Mouse (Mus musculus) thymus, postnatal 25 days (tissue): ENCODE results near the gene Myocd.

Experiments used
- DNase-seq: peaks from one replicate; pipeline ENCODE4 v3.0.0; 2022

Gene Myocd

GRCm38 (mm10) chr11:65269851-65270473 is at the start of gene Myocd:
TSS of gene Myocd (minus strand) at chr11:65269989.
- DNase-seq = no peak

GRCm38 (mm10) chr11:65303824-65304223 is 34.0 kb upstream of the Myocd start:
- no peak for DNase-seq

GRCm38 (mm10) chr11:65294128-65294833 is 24.5 kb upstream of the Myocd start:
- DNase-seq = no peak

- no peak for DNase-seq
Observed at GRCm38 (mm10) chr11:65292994-65293393, 23.2 kb upstream of the Myocd start.

GRCm38 (mm10) chr11:65287706-65288105 is 17.9 kb upstream of the Myocd start:
- DNase-seq = no peak

GRCm38 (mm10) chr11:65286211-65286610 is 16.4 kb upstream of the Myocd start:
- no peak for DNase-seq

- no peak for DNase-seq
Observed at GRCm38 (mm10) chr11:65275441-65275840, 5.7 kb upstream of the Myocd start.

- no peak for DNase-seq
Observed at GRCm38 (mm10) chr11:65271000-65271399, 1.2 kb upstream of the Myocd start.

- DNase-seq = no peak
Observed at GRCm38 (mm10) chr11:65268310-65268709, 1.5 kb downstream of the Myocd start.

GRCm38 (mm10) chr11:65263466-65263865 is 6.3 kb downstream of the Myocd start:
- no peak for DNase-seq

GRCm38 (mm10) chr11:65258997-65259396 is 10.8 kb downstream of the Myocd start:
- DNase-seq = no peak

- no peak for DNase-seq
Observed at GRCm38 (mm10) chr11:65256143-65256542, 13.6 kb downstream of the Myocd start.

GRCm38 (mm10) chr11:65255564-65255963 is 14.2 kb downstream of the Myocd start:
- no peak for DNase-seq

GRCm38 (mm10) chr11:65250366-65250765 is 19.4 kb downstream of the Myocd start:
- no peak for DNase-seq

- no peak for DNase-seq
Observed at GRCm38 (mm10) chr11:65246301-65247054, 23.3 kb downstream of the Myocd start.

GRCm38 (mm10) chr11:65243593-65243992 is 26.2 kb downstream of the Myocd start:
- no peak for DNase-seq

GRCm38 (mm10) chr11:65240521-65240920 is 29.3 kb downstream of the Myocd start:
- DNase-seq = no peak

GRCm38 (mm10) chr11:65237896-65238295 is 31.9 kb downstream of the Myocd start:
- DNase-seq = no peak

- no peak for DNase-seq
Observed at GRCm38 (mm10) chr11:65236907-65237306, 32.9 kb downstream of the Myocd start.

GRCm38 (mm10) chr11:65235374-65235773 is 34.4 kb downstream of the Myocd start:
- DNase-seq = no peak

GRCm38 (mm10) chr11:65231771-65232170 is 38.0 kb downstream of the Myocd start:
- no peak for DNase-seq

GRCm38 (mm10) chr11:65226766-65227165 is 43.0 kb downstream of the Myocd start:
- DNase-seq = no peak

GRCm38 (mm10) chr11:65214954-65215629 is 54.7 kb downstream of the Myocd start:
- no peak for DNase-seq
